Mouse (Mus musculus) heart, adult 11 months (tissue): ENCODE results near the gene Racgap1.

Experiments
- DNase-seq: peaks from one replicate; pipeline ENCODE4 v3.0.0; 2022

Gene Racgap1

DNA sequence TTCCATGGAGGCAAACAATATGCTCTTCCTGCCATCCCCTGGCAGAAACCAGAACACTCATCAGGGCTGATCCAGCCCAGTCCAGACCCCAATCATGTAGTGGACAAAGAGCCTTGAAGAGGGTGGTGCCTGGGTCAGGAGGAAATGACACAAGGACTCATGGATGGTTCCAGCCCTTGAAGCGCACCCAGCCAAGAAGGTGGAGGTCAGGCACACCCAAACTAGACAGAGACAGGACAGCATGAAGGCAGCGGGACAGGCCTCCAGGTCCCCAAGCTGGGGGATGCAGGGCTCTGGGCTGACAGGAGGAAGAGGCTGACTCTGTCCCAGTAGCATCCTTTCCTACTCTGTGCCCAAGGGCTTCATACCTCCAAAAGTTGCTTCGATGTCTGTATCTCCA, 64.9 kb downstream of the Racgap1 start:
- DNase-seq: no peak

DNA sequence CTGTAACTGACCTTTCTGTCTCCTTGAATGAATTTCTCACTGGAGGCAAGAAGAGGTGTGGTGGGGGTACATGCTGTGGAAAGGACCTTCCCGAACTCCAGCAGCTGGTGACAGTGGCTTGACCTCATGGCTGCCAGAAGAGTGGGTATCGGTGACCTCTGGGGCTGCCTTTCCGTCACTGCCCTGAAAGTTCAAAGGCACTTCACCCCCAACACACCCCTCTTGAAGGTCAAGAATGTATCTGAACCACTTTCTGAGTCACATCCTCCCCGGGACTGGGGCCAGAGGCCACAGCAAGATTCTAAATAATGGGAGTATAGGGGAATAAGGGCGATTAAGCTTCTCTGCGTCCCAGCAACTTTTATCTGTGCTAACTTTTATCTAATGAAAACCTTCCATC, 65.7 kb downstream of the Racgap1 start:
- DNase-seq: no peak

DNA sequence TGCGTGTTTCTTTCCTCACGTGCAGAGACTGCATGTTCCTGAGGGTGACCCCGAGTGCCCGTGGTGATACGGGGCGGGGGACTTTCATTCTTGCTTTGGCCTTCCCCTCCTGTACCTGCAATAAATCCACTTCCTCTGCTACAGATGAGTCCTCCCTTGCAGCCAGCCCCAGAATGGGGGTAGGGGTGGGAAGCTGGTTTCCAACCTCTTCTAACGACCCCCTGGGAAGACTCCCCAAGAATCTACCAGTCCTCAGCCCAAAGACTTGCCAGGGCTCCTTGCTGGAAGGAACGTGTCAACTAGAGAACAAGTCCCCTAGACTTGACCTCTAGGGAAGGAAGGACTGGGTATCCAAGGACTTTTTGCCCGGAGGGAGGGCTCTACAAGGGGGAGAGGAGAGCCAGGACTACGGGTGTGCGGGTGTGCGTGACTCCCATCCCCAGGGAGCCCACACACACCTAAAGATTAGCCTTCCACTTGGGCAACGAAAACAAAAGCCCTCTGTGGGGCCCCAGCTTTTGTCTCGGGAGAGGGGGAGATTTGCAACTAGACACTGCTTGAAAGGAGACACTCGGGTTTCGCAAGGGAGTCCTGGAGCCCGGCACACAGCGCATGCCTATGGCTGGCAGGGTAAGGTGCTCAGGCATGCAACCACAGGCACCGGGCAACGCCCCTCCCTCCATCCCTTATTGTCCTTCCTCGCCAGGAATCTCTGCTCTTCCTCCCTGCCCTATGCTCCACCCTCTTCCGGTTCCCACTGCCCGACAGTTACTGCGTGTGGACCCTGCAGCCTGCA, 66.9 kb downstream of the Racgap1 start:
- peak; percentile 90 for DNase-seq

DNA sequence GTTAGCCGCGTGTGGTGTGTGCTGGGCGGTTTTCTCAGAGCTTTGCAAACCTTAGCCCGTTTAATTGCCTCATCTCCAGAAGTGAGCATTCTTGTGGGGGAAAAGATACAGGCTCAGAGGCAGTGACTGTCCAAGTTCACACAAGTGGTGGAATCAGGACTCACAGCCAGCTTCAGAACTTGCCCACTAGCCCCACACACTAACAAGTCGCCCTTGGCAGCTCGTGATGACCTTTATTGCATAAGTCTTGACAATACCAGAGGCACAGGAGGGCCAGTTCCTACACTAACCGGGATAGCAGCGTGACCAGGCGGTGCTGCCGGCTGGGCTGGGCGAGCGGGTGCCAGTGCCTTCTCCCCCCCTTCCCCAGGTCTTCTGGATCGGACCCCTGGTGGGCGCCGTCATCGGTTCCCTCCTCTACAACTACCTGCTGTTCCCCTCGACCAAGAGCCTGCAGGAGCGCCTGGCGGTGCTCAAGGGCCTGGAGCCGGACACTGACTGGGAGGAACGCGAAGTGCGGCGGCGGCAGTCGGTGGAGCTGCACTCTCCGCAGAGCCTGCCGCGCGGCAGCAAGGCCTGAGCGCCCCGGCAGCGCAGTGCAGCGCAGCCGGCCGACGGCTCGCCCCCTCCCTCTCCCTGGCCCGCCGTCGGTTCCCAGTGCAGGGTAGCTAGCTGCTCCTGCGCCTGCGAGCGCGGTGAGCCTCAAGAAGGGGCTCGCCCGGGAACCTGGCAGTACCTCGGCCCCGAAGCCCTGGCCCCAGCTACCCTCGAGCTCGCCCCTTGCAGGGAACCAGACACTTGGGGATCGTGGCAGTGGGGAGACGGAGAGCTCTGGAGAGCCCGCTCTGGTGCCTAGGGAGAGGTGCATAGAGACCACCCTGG, 67.8 kb downstream of the Racgap1 start:
- peak; percentile 91 for DNase-seq

DNA sequence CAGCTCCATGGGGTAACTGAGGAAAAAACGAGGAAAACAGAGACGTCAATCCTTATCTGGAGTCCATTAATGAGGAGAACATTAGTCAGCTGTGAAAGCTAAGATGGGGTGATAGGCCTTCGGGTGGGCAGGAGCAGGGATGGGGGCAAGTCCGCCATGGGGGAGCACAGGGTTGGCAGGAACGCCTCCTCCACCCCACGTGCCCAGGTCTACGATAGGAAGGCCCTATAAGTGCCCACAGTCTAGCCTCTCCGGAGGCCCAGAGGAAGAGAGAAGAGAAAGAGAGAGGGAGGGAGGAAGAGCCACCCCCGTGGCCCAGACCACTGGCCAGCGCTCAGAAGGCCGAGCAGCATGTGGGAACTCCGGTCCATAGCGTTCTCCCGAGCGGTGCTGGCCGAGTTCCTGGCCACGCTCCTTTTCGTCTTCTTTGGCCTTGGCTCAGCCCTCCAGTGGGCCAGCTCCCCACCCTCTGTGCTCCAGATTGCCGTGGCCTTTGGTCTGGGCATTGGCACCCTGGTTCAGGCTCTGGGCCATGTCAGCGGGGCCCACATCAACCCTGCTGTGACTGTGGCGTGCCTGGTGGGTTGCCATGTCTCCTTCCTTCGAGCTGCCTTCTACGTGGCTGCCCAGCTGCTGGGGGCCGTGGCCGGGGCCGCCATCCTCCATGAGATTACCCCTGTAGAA, 72.5 kb downstream of the Racgap1 start, which contains the start of gene Aqp2:
Gene Aqp2 (plus strand): TSS at position 254 of the 684 bp plus-strand sequence.
- DNase-seq: peak; percentile 91
